Mouse (Mus musculus) heart, embryonic 11.5 days (tissue): ENCODE results near the gene Btnl2. TPM values are rescaled to one million over a fixed set of nuclear protein-coding genes. Genes with fewer than 3 reads are reported as not detected.

ENCODE experiments used
- ATAC-seq: fragments of 200-750 bp; cut with Nextera tagmentation; replicated peaks from 2 replicates; pipeline ENCODE4 v1.8.0; 2017; ENCODE audit warnings: moderate library complexity; ENCODE audit not compliant: insufficient number of reproducible peaks, low FRiP score, low TSS enrichment
- H3K27ac ChIP-seq: fragments of 300-500 bp; sonication (generic); 2 replicates; pipeline ENCODE4 v1.5.1; 2014; ENCODE audit warnings: mild to moderate bottlenecking, low read depth, low read length
- H3K27me3 ChIP-seq: fragments of 300-500 bp; sonication (generic); 2 replicates; pipeline ENCODE4 v1.6.1; 2014; ENCODE audit warnings: mild to moderate bottlenecking, low read length, mixed read lengths; ENCODE audit not compliant: control insufficient read depth, insufficient read depth
- H3K36me3 ChIP-seq: fragments of 300-500 bp; sonication (generic); 2 replicates; pipeline ENCODE4 v1.6.1; 2014; ENCODE audit warnings: mild to moderate bottlenecking, low read length, moderate library complexity, mixed read lengths; ENCODE audit not compliant: control insufficient read depth, insufficient read depth
- H3K4me1 ChIP-seq: fragments of 300-500 bp; sonication (generic); 2 replicates; pipeline ENCODE4 v1.6.1; 2014; ENCODE audit warnings: low read length; ENCODE audit not compliant: control insufficient read depth, insufficient read depth
- H3K4me2 ChIP-seq: fragments of 300-500 bp; sonication (generic); 2 replicates; pipeline ENCODE4 v1.6.1; 2014; ENCODE audit warnings: mild to moderate bottlenecking, moderate library complexity
- H3K4me3 ChIP-seq: fragments of 300-500 bp; sonication (generic); 2 replicates; pipeline ENCODE4 v1.5.1; 2014; ENCODE audit warnings: low read depth, low read length
- H3K9ac ChIP-seq: fragments of 300-500 bp; sonication (generic); 2 replicates; pipeline ENCODE4 v1.6.1; 2014; ENCODE audit warnings: mild to moderate bottlenecking, low read depth, low read length, moderate library complexity
- H3K9me3 ChIP-seq: fragments of 300-500 bp; sonication (generic); replicated peaks from 2 replicates; pipeline ENCODE4 v1.6.1; 2016; ENCODE audit warnings: low read length; ENCODE audit not compliant: control insufficient read depth
- WGBS: fragments of 180-500 bp; shearing (Covaris S2); extraction: QIAGEN DNeasy Blood & Tissue Kit; methylation state at CpG from one replicate; pipeline ENCODE4 v1.1.7; 2014; ENCODE audit not compliant: insufficient replicate concordance; 5-methylcytosine and 5-hydroxymethylcytosine counted together
- polyA plus RNA-seq: library from polyadenylated mRNA; unstranded; fragments of >200 nt; fragmentation: Nextera tagmentation; extraction: Ambion mirVana; gene quantifications from 2 replicates; pipeline ENCODE4 v1.2.1, GENCODE M21; 2014

Btnl2 gene
- polyA plus RNA-seq, 1 experiment from 2014 or later, result not detected

- H3K36me3 ChIP-seq, result no peaks in the 10 kb centered on the region
- 75% methylated on average over 1 of the region's 1 CpGs for WGBS
- H3K4me2 ChIP-seq, result no peak overlapping the region
- no peak for ATAC-seq
- H3K27ac ChIP-seq, result no peak overlapping the region
- no peak overlapping the region for H3K9ac ChIP-seq
- no peak overlapping the region for H3K4me3 ChIP-seq
- H3K9me3 ChIP-seq, result no peaks in the 10 kb centered on the region
- peaks cover 6% of the 10 kb centered on the region; the same call in 1 of the 2 replicates for H3K27me3 ChIP-seq
- 0 out of 2 replicates have a peak, but pooled peaks cover 2% of the 10 kb centered on the region for H3K4me1 ChIP-seq
Measured at GRCm38 (mm10) chr17:34312185-34312584, 42.4 kb upstream of the Btnl2 start.

- Histone ChIP-seq H3K4me3 (no peak overlapping the region), H3K9me3 (no peaks in the 10 kb centered on the region), H3K27me3 (peaks cover 3% of the 10 kb centered on the region; the same call in 1 of the 2 replicates), H3K27ac (no peak overlapping the region), H3K9ac (no peak overlapping the region), H3K4me2 (no peak overlapping the region), H3K4me1 (0 out of 2 replicates have a peak, but pooled peaks cover 2% of the 10 kb centered on the region), H3K36me3 (no peaks in the 10 kb centered on the region)
- ATAC-seq, result no peak
- WGBS, result 36% methylated on average over 3 of the region's 3 CpGs
Measured at GRCm38 (mm10) chr17:34313393-34313792, 41.2 kb upstream of the Btnl2 start.

- H3K36me3 ChIP-seq, result no peaks in the 10 kb centered on the region
- H3K27ac ChIP-seq, result no peak overlapping the region
- H3K4me2 ChIP-seq, result no peak overlapping the region
- H3K4me1 ChIP-seq, result 0 out of 2 replicates have a peak, but pooled peaks cover 2% of the 10 kb centered on the region
- WGBS, result 57% methylated on average over 9 of the region's 9 CpGs
- peaks cover 3% of the 10 kb centered on the region; the same call in 1 of the 2 replicates for H3K27me3 ChIP-seq
- H3K9me3 ChIP-seq, result no peaks in the 10 kb centered on the region
- no peak overlapping the region for H3K4me3 ChIP-seq
- H3K9ac ChIP-seq, result no peak overlapping the region
- ATAC-seq, result no peak
Measured at GRCm38 (mm10) chr17:34314286-34314685, 40.3 kb upstream of the Btnl2 start.

- peaks cover 3% of the 10 kb centered on the region; the same call in 1 of the 2 replicates for H3K27me3 ChIP-seq
- WGBS, result 75% methylated on average over 1 of the region's 1 CpGs
- H3K4me1 ChIP-seq, result no peaks in the 10 kb centered on the region
- no peak overlapping the region for H3K4me2 ChIP-seq
- no peak for ATAC-seq
- no peak overlapping the region for H3K27ac ChIP-seq
- no peaks in the 10 kb centered on the region for H3K36me3 ChIP-seq
- H3K9me3 ChIP-seq, result no peaks in the 10 kb centered on the region
- H3K9ac ChIP-seq, result no peak overlapping the region
- no peak overlapping the region for H3K4me3 ChIP-seq
Measured at GRCm38 (mm10) chr17:34315512-34315911, 39.1 kb upstream of the Btnl2 start.

GRCm38 (mm10) chr17:34316697-34317096, 37.9 kb upstream of the Btnl2 start:
- H3K4me3 ChIP-seq, result no peak overlapping the region
- H3K27ac ChIP-seq, result no peak overlapping the region
- H3K4me1 ChIP-seq, result no peaks in the 10 kb centered on the region
- no peak overlapping the region for H3K9ac ChIP-seq
- H3K36me3 ChIP-seq, result no peaks in the 10 kb centered on the region
- H3K9me3 ChIP-seq, result no peaks in the 10 kb centered on the region
- H3K27me3 ChIP-seq, result peaks cover 3% of the 10 kb centered on the region; the same call in 1 of the 2 replicates
- H3K4me2 ChIP-seq, result no peak overlapping the region
- ATAC-seq, result no peak
- 66% methylated on average over 2 of the region's 2 CpGs for WGBS

GRCm38 (mm10) chr17:34317275-34317674, 37.3 kb upstream of the Btnl2 start:
- WGBS, result 39% methylated on average over 2 of the region's 2 CpGs

GRCm38 (mm10) chr17:34325436-34325835, 29.2 kb upstream of the Btnl2 start, which contains the start of gene H2-Eb2:
Gene H2-Eb2 (plus strand): TSS chr17:34325665.
- no peak; the same call in 1 of the 2 replicates for ATAC-seq
- WGBS, result 49% methylated on average over 4 of the region's 4 CpGs
- no peaks in the 10 kb centered on the region for H3K9me3 ChIP-seq
- no peaks in the 10 kb centered on the region for H3K27me3 ChIP-seq
- no peak within 1 kb of the TSS for H3K27ac ChIP-seq
- H3K36me3 ChIP-seq, result no peaks in the 10 kb centered on the region
- H3K4me2 ChIP-seq, result no peak within 1 kb of the TSS
- no peaks in the 10 kb centered on the region for H3K4me1 ChIP-seq
- H3K4me3 ChIP-seq, result no peak within 1 kb of the TSS
- H3K9ac ChIP-seq, result no peak within 1 kb of the TSS

More at GRCm38 (mm10) chr17:34317275-34317674, 37.3 kb upstream of the Btnl2 start:
- Histone ChIP-seq H3K9me3 (no peaks in the 10 kb centered on the region), H3K27me3 (peaks cover 3% of the 10 kb centered on the region; the same call in 1 of the 2 replicates), H3K9ac (no peak overlapping the region), H3K36me3 (no peaks in the 10 kb centered on the region), H3K4me1 (no peaks in the 10 kb centered on the region), H3K4me2 (no peak overlapping the region), H3K4me3 (no peak overlapping the region), H3K27ac (no peak overlapping the region)
- ATAC-seq, result no peak

- WGBS, result 70% methylated on average over 3 of the region's 3 CpGs
- no peak for ATAC-seq
Measured at GRCm38 (mm10) chr17:34326373-34326772, 28.2 kb upstream of the Btnl2 start.

GRCm38 (mm10) chr17:34329807-34330206, 24.8 kb upstream of the Btnl2 start:
- no peaks in the 10 kb centered on the region for H3K9me3 ChIP-seq
- H3K9ac ChIP-seq, result no peak overlapping the region
- no peak for ATAC-seq
- H3K36me3 ChIP-seq, result no peaks in the 10 kb centered on the region
- WGBS, result 31% methylated on average over 2 of the region's 2 CpGs
- H3K27me3 ChIP-seq, result no peaks in the 10 kb centered on the region
- H3K4me3 ChIP-seq, result no peak overlapping the region
- no peak overlapping the region for H3K27ac ChIP-seq
- no peaks in the 10 kb centered on the region for H3K4me1 ChIP-seq
- H3K4me2 ChIP-seq, result no peak overlapping the region

More at GRCm38 (mm10) chr17:34326373-34326772, 28.2 kb upstream of the Btnl2 start:
- H3K27ac ChIP-seq, result no peak overlapping the region
- H3K4me2 ChIP-seq, result no peak overlapping the region
- H3K27me3 ChIP-seq, result no peaks in the 10 kb centered on the region
- no peak overlapping the region for H3K4me3 ChIP-seq
- no peaks in the 10 kb centered on the region for H3K36me3 ChIP-seq
- no peaks in the 10 kb centered on the region for H3K9me3 ChIP-seq
- H3K4me1 ChIP-seq, result no peaks in the 10 kb centered on the region
- H3K9ac ChIP-seq, result no peak overlapping the region
